ENCODE assay signal across 28 mouse cellular contexts in the genomic region with DNA sequence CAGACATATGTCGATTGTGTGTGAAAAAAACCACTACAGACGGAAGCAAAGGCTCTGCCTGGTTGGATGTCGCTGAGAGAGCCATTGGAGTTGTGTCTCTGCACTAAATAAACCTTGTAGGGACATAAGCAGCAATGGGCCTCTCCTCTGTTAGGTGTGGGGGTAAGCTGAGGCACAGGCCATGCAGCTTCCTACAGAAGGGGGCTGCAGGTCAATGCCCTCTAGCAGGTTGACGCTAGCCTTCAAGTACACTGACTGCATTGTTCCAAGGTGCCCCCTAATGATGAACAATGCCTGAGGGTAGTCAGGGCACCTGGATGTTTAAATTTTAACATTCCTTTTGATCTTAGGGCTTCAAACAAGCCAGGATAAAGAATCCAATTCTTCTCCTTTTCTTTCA.
"Had no signal": no experiment of that assay in that cellular context is flagged by ENCODE, and none has a peak within 500 bp of the region (broad histone marks: within the 10 kb centered on the region; RNA-seq: fewer than 3 reads in every experiment).

No protein-coding gene starts in this region.

- DNase-seq: cerebellum, adult 2 months; cerebellum, adult 8-10 months; cerebellum, adult 9-10 months; cerebellum, adult 9-11 months; cerebellum, postnatal 10 days; cerebellum, postnatal 14 days; cerebellum, postnatal 25 days; cerebellum, postnatal 36 days; embryo, embryonic 11 days; forebrain, postnatal 0 days; gastrocnemius, adult 2 months; gastrocnemius, postnatal 10 days; gastrocnemius, postnatal 14 days; gastrocnemius, postnatal 25 days; gastrocnemius, postnatal 36 days; heart, adult 18-20 months; heart, adult 2 months had no signal

- H3K27me3 ChIP-seq: embryonic facial prominence, embryonic 12.5 days; embryonic facial prominence, embryonic 13.5 days; embryonic facial prominence, embryonic 15.5 days; forebrain, embryonic 12.5 days; forebrain, embryonic 13.5 days; forebrain, embryonic 15.5 days had no signal

- H3K9ac ChIP-seq: embryonic facial prominence, embryonic 12.5 days; embryonic facial prominence, embryonic 13.5 days; embryonic facial prominence, embryonic 15.5 days; forebrain, embryonic 12.5 days; forebrain, embryonic 13.5 days; forebrain, embryonic 15.5 days; forebrain, postnatal 0 days had no signal

- H3K9me3 ChIP-seq: embryonic facial prominence, embryonic 10.5 days; embryonic facial prominence, embryonic 12.5 days; embryonic facial prominence, embryonic 13.5 days; forebrain, embryonic 10.5 days; forebrain, embryonic 12.5 days; forebrain, embryonic 13.5 days; forebrain, embryonic 15.5 days had no signal

- ATAC-seq: forebrain, embryonic 13.5 days; forebrain, embryonic 14.5 days; forebrain, embryonic 15.5 days; forebrain, embryonic 16.5 days; forebrain, postnatal 0 days had no signal

- H3K4me3 ChIP-seq: embryonic facial prominence, embryonic 10.5 days; embryonic facial prominence, embryonic 12.5 days; embryonic facial prominence, embryonic 13.5 days; embryonic facial prominence, embryonic 15.5 days; erythroblast, embryonic 14.5 days; forebrain, embryonic 10.5 days; forebrain, embryonic 12.5 days; forebrain, embryonic 13.5 days; forebrain, embryonic 15.5 days; gastrocnemius, adult 2 months; heart, adult 2 months had no signal

- H3K27ac ChIP-seq: embryonic facial prominence, embryonic 10.5 days; embryonic facial prominence, embryonic 12.5 days; embryonic facial prominence, embryonic 13.5 days; embryonic facial prominence, embryonic 15.5 days; forebrain, embryonic 10.5 days; forebrain, embryonic 12.5 days; forebrain, embryonic 13.5 days; forebrain, embryonic 15.5 days; gastrocnemius, adult 2 months; heart, adult 2 months had no signal

- H3K4me1 ChIP-seq: embryonic facial prominence, embryonic 12.5 days; embryonic facial prominence, embryonic 15.5 days; forebrain, embryonic 13.5 days had no signal

- H3K4me2 ChIP-seq: embryonic facial prominence, embryonic 12.5 days; embryonic facial prominence, embryonic 13.5 days; embryonic facial prominence, embryonic 15.5 days; forebrain, embryonic 12.5 days; forebrain, embryonic 13.5 days; forebrain, embryonic 15.5 days had no signal

- H3K36me3 ChIP-seq: embryonic facial prominence, embryonic 10.5 days; embryonic facial prominence, embryonic 12.5 days; embryonic facial prominence, embryonic 13.5 days; embryonic facial prominence, embryonic 15.5 days; forebrain, embryonic 10.5 days; forebrain, embryonic 12.5 days; forebrain, embryonic 15.5 days had no signal
